In genomic region chr14:123488575-123489207, GRCm38 (mm10) we compare ENCODE assay signal across 18 mouse cellular contexts.
"Had no signal": no experiment of that assay in that cellular context is flagged by ENCODE, and none has a peak within 500 bp of the region (broad histone marks: within the 10 kb centered on the region; RNA-seq: fewer than 3 reads in every experiment).

No protein-coding gene starts in this region.

- H3K27ac ChIP-seq: liver, embryonic 13.5 days; liver, embryonic 15.5 days; lung, embryonic 15.5 days; macrophage; neural tube, embryonic 12.5 days; stomach, embryonic 15.5 days; stomach, postnatal 0 days had no signal

- DNase-seq: liver, embryonic 13.5 days; liver, postnatal 0 days; lung, adult 2 months; lung, postnatal 14 days; lung, postnatal 36 days; right cerebral cortex, postnatal 14 days; thymus, adult 2 months; thymus, postnatal 25 days; thymus, postnatal 4 days had no signal

- ATAC-seq: liver, postnatal 0 days; lung, postnatal 0 days; midbrain, embryonic 16.5 days had no signal

- H3K4me1 ChIP-seq: liver, embryonic 13.5 days; liver, embryonic 15.5 days; lung, embryonic 15.5 days; megakaryocyte, embryonic 14.5 days; neural tube, embryonic 12.5 days; stomach, embryonic 15.5 days had no signal

- H3K9ac ChIP-seq: liver, embryonic 13.5 days; liver, embryonic 15.5 days; liver, postnatal 0 days; lung, embryonic 15.5 days; neural tube, embryonic 12.5 days; stomach, embryonic 15.5 days had no signal

- H3K4me2 ChIP-seq: liver, embryonic 13.5 days; liver, embryonic 15.5 days; lung, embryonic 15.5 days; neural tube, embryonic 12.5 days; stomach, embryonic 15.5 days had no signal

- H3K9me3 ChIP-seq: liver, embryonic 13.5 days; liver, embryonic 15.5 days; lung, embryonic 15.5 days; neural tube, embryonic 12.5 days; stomach, embryonic 15.5 days had no signal

- H3K27me3 ChIP-seq: liver, embryonic 13.5 days; liver, embryonic 15.5 days; lung, embryonic 15.5 days; megakaryocyte, embryonic 14.5 days; neural tube, embryonic 12.5 days; stomach, embryonic 15.5 days had no signal

- H3K36me3 ChIP-seq: liver, embryonic 13.5 days; liver, embryonic 15.5 days; lung, embryonic 15.5 days; neural tube, embryonic 12.5 days; stomach, embryonic 15.5 days had no signal

- H3K4me3 ChIP-seq: liver, embryonic 13.5 days; liver, embryonic 15.5 days; lung, embryonic 15.5 days; megakaryocyte, embryonic 14.5 days; neural tube, embryonic 12.5 days; stomach, embryonic 15.5 days had no signal
